Mouse (Mus musculus) G1E (cell line): ENCODE data around the gene Tbc1d12. TPM values are rescaled to one million over a fixed set of nuclear protein-coding genes. Genes with fewer than 3 reads are reported as not detected.

Source experiments
- ATAC-seq: 2 replicates; pipeline ENCODE4 v1.8.0; 2016; ENCODE audit warnings: mild to moderate bottlenecking; ENCODE audit not compliant: insufficient number of reproducible peaks, poor library complexity, low FRiP score, severe bottlenecking; ENCODE audit errors: extremely low read depth
- DNase-seq: peaks from one replicate; pipeline ENCODE4 v3.0.0; 2012; ENCODE audit warnings: low spot score
- H3K27me3 ChIP-seq: 2 replicates; pipeline ENCODE4 v1.6.1; 2012; ENCODE audit warnings: mild to moderate bottlenecking, low read length, inconsistent platforms; ENCODE audit not compliant: insufficient read depth
- H3K36me3 ChIP-seq: replicated peaks from 2 replicates; pipeline ENCODE3; 2012; ENCODE audit warnings: mild to moderate bottlenecking, inconsistent platforms
- H3K4me1 ChIP-seq: 2 replicates; pipeline ENCODE4 v1.6.1; 2012; ENCODE audit warnings: low read depth, low read length, inconsistent platforms, mixed read lengths; ENCODE audit not compliant: insufficient read depth
- H3K4me3 ChIP-seq: 2 replicates; pipeline ENCODE4 v1.5.1; 2012; ENCODE audit warnings: low read depth, mild to moderate bottlenecking, inconsistent platforms, low read length, moderate library complexity, mixed read lengths
- H3K9me3 ChIP-seq: replicated peaks from 2 replicates; pipeline ENCODE4 v1.6.1; 2012; ENCODE audit warnings: inconsistent platforms
- CTCF ChIP-seq: IDR thresholded peaks from 2 replicates; pipeline ENCODE4 v1.5.1; 2012; ENCODE audit warnings: low read depth, low read length, inconsistent platforms, mixed read lengths
- GATA1 ChIP-seq: IDR thresholded peaks from 2 replicates; pipeline ENCODE4 v1.6.1; 2012; ENCODE audit warnings: borderline replicate concordance, low read length, inconsistent platforms, mixed read lengths
- GATA2 ChIP-seq: IDR thresholded peaks from 2 replicates; pipeline ENCODE4 v1.6.1; 2012; ENCODE audit warnings: low read depth, low read length, inconsistent platforms, borderline replicate concordance
- POLR2AphosphoS5 ChIP-seq: IDR thresholded peaks from 2 replicates; pipeline ENCODE4 v1.6.1; 2012; ENCODE audit warnings: low read depth, low read length, inconsistent platforms; ENCODE audit not compliant: insufficient replicate concordance
- TAL1 ChIP-seq: conservative IDR thresholded peaks from 2 replicates; pipeline ENCODE4 v1.6.1; 2012; ENCODE audit warnings: low read depth, low read length, inconsistent platforms, mixed read lengths
- polyA plus RNA-seq: library from polyadenylated mRNA; stranded (reverse); fragments of >175 nt; gene quantifications from 2 replicates; pipeline ENCODE4 v1.2.3, GENCODE M21; 2012
- total RNA-seq, 2 experiments: library from RNA; stranded (forward) in 1 of 2; stranded (reverse) in 1 of 2; fragments of 200-1000 nt in 1 of 2; fragments of >200 nt in 1 of 2; fragmentation: Nextera tagmentation in 1 of 2; gene quantifications; 2 replicates each; pipeline ENCODE4 v1.2.3; 2014 to 2017

The Tbc1d12 gene
- total and polyA plus RNA-seq, 3 experiments: 0.99 to 16.2 (median 7.9) TPM

GRCm38 (mm10) chr19:38929471-38930251, 93.3 kb downstream of the Tbc1d12 start:
- Histone ChIP-seq H3K4me3 (peak overlapping the region; percentile 95), H3K36me3 (peaks cover 36% of the 10 kb centered on the region), H3K9me3 (no peaks in the 10 kb centered on the region), H3K27me3 (no peaks in the 10 kb centered on the region), H3K4me1 (peaks cover 26% of the 10 kb centered on the region)
- TF ChIP-seq POLR2AphosphoS5: no peak
- no peak for TF ChIP-seq GATA2
- no peak for TF ChIP-seq CTCF
- TF ChIP-seq GATA1: no peak
- no peak for TF ChIP-seq TAL1
- DNase-seq (no peak), ATAC-seq (no peak)

GRCm38 (mm10) chr19:38930252-38930787, 93.9 kb downstream of the Tbc1d12 start:
- Histone ChIP-seq H3K9me3 (no peaks in the 10 kb centered on the region), H3K36me3 (peaks cover 39% of the 10 kb centered on the region), H3K4me3 (peak overlapping the region; percentile 95), H3K4me1 (peaks cover 26% of the 10 kb centered on the region), H3K27me3 (no peaks in the 10 kb centered on the region)
- DNase-seq: peak; percentile 8
- TF ChIP-seq TAL1: no peak
- TF ChIP-seq GATA1: no peak
- TF ChIP-seq CTCF: no peak
- no peak for TF ChIP-seq POLR2AphosphoS5
- TF ChIP-seq GATA2: no peak
- no peak for ATAC-seq

GRCm38 (mm10) chr19:38930788-38931565, 94.6 kb downstream of the Tbc1d12 start, which contains the start of gene Hells:
Hells (plus strand) TSS chr19:38930915.
- no peaks in the 10 kb centered on the region for H3K9me3 ChIP-seq
- DNase-seq (peak; percentile 87), ATAC-seq (peak; percentile 42; the same call in 1 of the 2 replicates)
- peak within 1 kb of the TSS; percentile 95 for H3K4me3 ChIP-seq
- H3K36me3 ChIP-seq: peaks cover 45% of the 10 kb centered on the region
- peaks cover 28% of the 10 kb centered on the region for H3K4me1 ChIP-seq
- TF ChIP-seq POLR2AphosphoS5: no peak
- TF ChIP-seq GATA2: no peak
- no peak for TF ChIP-seq TAL1
- no peak for TF ChIP-seq GATA1
- H3K27me3 ChIP-seq: no peaks in the 10 kb centered on the region

- ATAC-seq (no peak), DNase-seq (no peak)
- TF ChIP-seq CTCF (no peak), GATA2 (no peak), POLR2AphosphoS5 (no peak), GATA1 (no peak), TAL1 (no peak)
- peaks cover 30% of the 10 kb centered on the region for H3K4me1 ChIP-seq
- H3K36me3 ChIP-seq: peaks cover 48% of the 10 kb centered on the region
- no peaks in the 10 kb centered on the region for H3K27me3 ChIP-seq
- no peaks in the 10 kb centered on the region for H3K9me3 ChIP-seq
- H3K4me3 ChIP-seq: peak overlapping the region; percentile 95
These were observed 95.1 kb downstream of the Tbc1d12 start for GRCm38 (mm10) chr19:38931566-38931890.

GRCm38 (mm10) chr19:38944590-38945307, 108.4 kb downstream of the Tbc1d12 start:
- Histone ChIP-seq H3K36me3 (peaks cover 88% of the 10 kb centered on the region), H3K4me1 (peaks cover 14% of the 10 kb centered on the region; the same call in 1 of the 2 replicates), H3K27me3 (no peaks in the 10 kb centered on the region), H3K4me3 (no peak overlapping the region), H3K9me3 (no peaks in the 10 kb centered on the region)
- ATAC-seq (no peak), DNase-seq (no peak)
- TF ChIP-seq GATA2 (no peak), POLR2AphosphoS5 (no peak), CTCF (no peak), GATA1 (no peak), TAL1 (no peak)

Other genes with a start within 250 kb of the Tbc1d12 start
- gene Noc3l, start 17.3 kb upstream of the Tbc1d12 start, total RNA-seq (2014; fragmentation: Nextera tagmentation): 13.7 and 19.9 TPM in 2 replicates
- 34.6 and 41.9 TPM in 2 replicates for gene Noc3l, start 17.3 kb upstream of the Tbc1d12 start, total RNA-seq (2017)
- 1.3 and 2.4 TPM in 2 replicates for gene Noc3l, start 17.3 kb upstream of the Tbc1d12 start, polyA plus RNA-seq
- gene Hells, start 94.3 kb downstream of the Tbc1d12 start, total RNA-seq (2014; fragmentation: Nextera tagmentation): 285 and 333 TPM in 2 replicates
- gene Hells, start 94.3 kb downstream of the Tbc1d12 start, total RNA-seq (2017): 111 and 137 TPM in 2 replicates
- gene Hells, start 94.3 kb downstream of the Tbc1d12 start, polyA plus RNA-seq: 14.1 and 17.4 TPM in 2 replicates
- 35.5 and 41.6 TPM in 2 replicates for gene Cyp2c55, start 170.4 kb downstream of the Tbc1d12 start, total RNA-seq (2014; fragmentation: Nextera tagmentation)
- gene Cyp2c55, start 170.4 kb downstream of the Tbc1d12 start, total RNA-seq (2017): 2.0 and 2.4 TPM in 2 replicates
- 0.28 and 0.37 TPM in 2 replicates for gene Cyp2c55, start 170.4 kb downstream of the Tbc1d12 start, polyA plus RNA-seq
- gene Cyp2c65, start 224.4 kb downstream of the Tbc1d12 start, total RNA-seq (2014; fragmentation: Nextera tagmentation): not detected in 2 replicates
- gene Cyp2c65, start 224.4 kb downstream of the Tbc1d12 start, total RNA-seq (2017): 0.12 TPM in 1 of 2 replicates, not detected in the other
- not detected in 2 replicates for gene Cyp2c65, start 224.4 kb downstream of the Tbc1d12 start, polyA plus RNA-seq